Mouse (Mus musculus) MEL (cell line): ENCODE results near the gene Uqcc1.

Experiments used
- CTCF ChIP-seq, 3 experiments: IDR thresholded peaks in 2 of 3; conservative IDR thresholded peaks in 1 of 3; 2 replicates each; pipeline ENCODE4 v1.5.1; 2011 to 2012; ENCODE audit warnings: low read length in 3 of 3, low read depth in 2 of 3, mild to moderate bottlenecking in 2 of 3, improper control_type of control experiment in 1 of 3, inconsistent platforms in 1 of 3, mixed read lengths in 1 of 3, moderate library complexity in 1 of 3; ENCODE audit not compliant: control insufficient read depth in 1 of 3, insufficient read depth in 1 of 3, poor library complexity in 1 of 3, severe bottlenecking in 1 of 3
- JUND ChIP-seq: IDR thresholded peaks from 2 replicates; pipeline ENCODE4 v1.6.1; 2011; ENCODE audit warnings: low read depth, mild to moderate bottlenecking, improper control_type of control experiment, low read length
- MAFK ChIP-seq: IDR thresholded peaks from 2 replicates; pipeline ENCODE4 v1.6.1; 2011; ENCODE audit warnings: low read depth, mild to moderate bottlenecking, low read length, improper control_type of control experiment, borderline replicate concordance
- MAX ChIP-seq: IDR thresholded peaks from 2 replicates; pipeline ENCODE4 v1.6.1; 2011; ENCODE audit warnings: low read length, improper control_type of control experiment
- NRF1 ChIP-seq: IDR thresholded peaks from 2 replicates; pipeline ENCODE4 v1.6.1; 2014; ENCODE audit warnings: low read depth, mild to moderate bottlenecking, inconsistent platforms, low read length, improper control_type of control experiment, moderate library complexity; ENCODE audit not compliant: poor library complexity, insufficient read depth, severe bottlenecking
- POLR2A ChIP-seq, 2 experiments: IDR thresholded peaks; 2 replicates each; pipeline ENCODE4 v1.6.1; 2011 to 2012; ENCODE audit warnings: low read length in 2 of 2, mild to moderate bottlenecking in 2 of 2, control low read depth in 1 of 2, improper control_type of control experiment in 1 of 2, low read depth in 1 of 2, moderate library complexity in 1 of 2; ENCODE audit not compliant: control insufficient read depth in 1 of 2, insufficient read depth in 1 of 2, poor library complexity in 1 of 2
- RCOR1 ChIP-seq: IDR thresholded peaks from 2 replicates; pipeline ENCODE4 v1.6.1; 2012; ENCODE audit warnings: low read depth, mild to moderate bottlenecking, inconsistent platforms, low read length, improper control_type of control experiment
- UBTF ChIP-seq: IDR thresholded peaks from 2 replicates; pipeline ENCODE4 v1.6.1; 2012; ENCODE audit warnings: low read depth, mild to moderate bottlenecking, inconsistent platforms, low read length, improper control_type of control experiment, moderate library complexity, borderline replicate concordance; ENCODE audit not compliant: insufficient read depth

GRCm38 (mm10) chr2:155944685-155945084 is 14.6 kb upstream of the Uqcc1 start:
- TF ChIP-seq POLR2A (IDR thresholded peaks at IDR 0.05; ENCODE audit: control insufficient read depth in 1 of 2, insufficient read depth in 1 of 2, low read depth in 1 of 2, low read length in 2 of 2, poor library complexity in 1 of 2) (no peak), MAX (no peak), CTCF (IDR thresholded peaks at IDR 0.05 in 2 of 3, conservative IDR thresholded peaks at IDR 0.05 in 1 of 3; ENCODE audit: control insufficient read depth in 1 of 3, insufficient read depth in 1 of 3, low read depth in 2 of 3, low read length in 3 of 3, poor library complexity in 1 of 3, severe bottlenecking in 1 of 3) (no peak), UBTF (no peak), RCOR1 (no peak), MAFK (no peak), NRF1 (no peak), JUND (no peak)
